In the genomic region with DNA sequence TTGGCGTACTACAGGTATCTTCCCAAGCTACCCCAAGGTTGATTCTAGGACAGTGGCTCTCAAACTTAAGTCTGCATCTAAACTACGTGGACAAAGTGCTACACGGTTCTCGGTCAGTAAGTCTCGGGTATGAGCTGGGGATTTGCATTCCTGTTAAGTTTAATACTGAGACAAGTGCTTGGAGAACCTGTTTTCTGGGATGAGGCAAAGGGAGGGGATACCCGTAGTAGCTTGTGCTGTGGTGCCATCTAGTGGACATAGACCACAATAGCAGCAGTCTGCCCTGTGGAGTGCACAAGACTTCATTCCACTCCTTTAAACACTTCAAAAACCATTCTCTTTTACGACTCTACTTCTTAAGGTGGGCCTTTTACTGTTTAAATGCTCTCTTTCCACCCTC, we compare ENCODE assay signal across 9 mouse cellular contexts. TPM values are rescaled to one million over a fixed set of nuclear protein-coding genes. Genes with fewer than 3 reads are reported as not detected.
A peak's percentile ranks its signal among the peaks of the same experiment; 100 is the strongest.
DNase-seq lines count a peak whose midpoint lies in the region; ATAC-seq and TF ChIP-seq lines count a peak whose summit lies in the region.
"Had no signal": no experiment of that assay in that cellular context is flagged by ENCODE, and none has a peak within 500 bp of the region (broad histone marks: within the 10 kb centered on the region; RNA-seq: fewer than 3 reads in every experiment).

No protein-coding gene starts in this region.

- H3K79me2 ChIP-seq in C2C12 (ENCODE audit: control insufficient read depth, insufficient read depth): no peaks in the 10 kb centered on the region

- peak; percentile 45 for TF ChIP-seq CTCF in C2C12 (IDR thresholded peaks at IDR 0.05; ENCODE audit: control insufficient read depth, insufficient read depth, insufficient read length)
- peak; percentile 75; the same call in 1 of the 2 replicates for TF ChIP-seq CTCF in testis, adult 2 months (IDR thresholded peaks at IDR 0.05; ENCODE audit: control insufficient read depth, insufficient read depth, insufficient replicate concordance, low read depth, low read length)

- no peaks in the 10 kb centered on the region for H3K79me3 ChIP-seq in C2C12 (ENCODE audit: low read depth)

- H3K36me3 ChIP-seq in C2C12 (ENCODE audit: control insufficient read depth, insufficient read depth): no peaks in the 10 kb centered on the region
- no peaks in the 10 kb centered on the region for H3K36me3 ChIP-seq in limb, embryonic 11.5 days (ENCODE audit: control insufficient read depth, insufficient read depth, low read length)
- H3K36me3 ChIP-seq in midbrain, embryonic 16.5 days (ENCODE audit: control insufficient read depth, insufficient read depth, low read length): no peaks in the 10 kb centered on the region
- no peaks in the 10 kb centered on the region for H3K36me3 ChIP-seq in testis, adult 2 months (ENCODE audit: control insufficient read depth, insufficient read depth, low read length)
- H3K36me3 ChIP-seq: liver, embryonic 15.5 days had no signal

- no peak overlapping the region for H3K27ac ChIP-seq in limb, embryonic 11.5 days (replicated peaks; ENCODE audit: low read depth, low read length)
- 0 out of 2 replicates have a peak overlapping the region, but pooled peaks have one; percentile 6 for H3K27ac ChIP-seq in midbrain, embryonic 16.5 days (ENCODE audit: low read length)
- no peak overlapping the region for H3K27ac ChIP-seq in testis, adult 2 months (ENCODE audit: control insufficient read depth, insufficient read depth, low read depth, low read length)
- H3K27ac ChIP-seq: liver, embryonic 15.5 days had no signal

- peak; percentile 91 for DNase-seq in adipocyte (ENCODE audit: low spot score)
- DNase-seq in embryo, embryonic 11.5 days (ENCODE audit: low read depth, low spot score): peak; percentile 78
- peak; percentile 77 for DNase-seq in heart, adult 8-10 months (ENCODE audit: low spot score)
- peak; percentile 74 to 78 for DNase-seq in kidney, adult 8-10 months
- DNase-seq in limb, embryonic 11.5 days (ENCODE audit: low spot score): peak; percentile 85

- H3K4me2 ChIP-seq in limb, embryonic 11.5 days (ENCODE audit: low read depth, severe bottlenecking): peak overlapping the region; percentile 34; the same call in 1 of the 2 replicates
- peak overlapping the region; percentile 59 for H3K4me2 ChIP-seq in midbrain, embryonic 16.5 days (ENCODE audit: low read length)
- H3K4me2 ChIP-seq: liver, embryonic 15.5 days had no signal

- peak overlapping the region; percentile 6 for H3ac ChIP-seq in C2C12 (ENCODE audit: control insufficient read depth, insufficient read length, low read depth)

- 0 out of 2 replicates have a peak, but pooled peaks have one; percentile 45 for ATAC-seq in limb, embryonic 11.5 days (ENCODE audit: insufficient number of reproducible peaks, low FRiP score, low TSS enrichment, low read depth)
- ATAC-seq in midbrain, embryonic 16.5 days: peak; percentile 81

- 1% methylated on average over 7 of the region's 7 CpGs for WGBS in limb, embryonic 11.5 days
- WGBS in midbrain, embryonic 16.5 days: under 1% methylated on average over 7 of the region's 7 CpGs

- H3K4me3 ChIP-seq in C2C12 (ENCODE audit: insufficient read depth, poor library complexity, severe bottlenecking): no peak overlapping the region
- no peak overlapping the region for H3K4me3 ChIP-seq in limb, embryonic 11.5 days (ENCODE audit: low read depth, low read length)
- H3K4me3 ChIP-seq in midbrain, embryonic 16.5 days (ENCODE audit: low read depth, low read length): peak overlapping the region; percentile 18; the same call in 1 of the 2 replicates
- H3K4me3 ChIP-seq in testis, adult 2 months (ENCODE audit: control insufficient read depth, low read depth, low read length): no peak overlapping the region
- H3K4me3 ChIP-seq: liver, embryonic 15.5 days had no signal

- no peak for TF ChIP-seq POLR2A in testis, adult 2 months (IDR thresholded peaks at IDR 0.05; ENCODE audit: control insufficient read depth, low read depth, low read length)

- H3K4me1 ChIP-seq in limb, embryonic 11.5 days (ENCODE audit: control insufficient read depth, insufficient read depth, low read length): peaks cover 11% of the 10 kb centered on the region; the same call in 1 of the 2 replicates
- peaks cover 20% of the 10 kb centered on the region for H3K4me1 ChIP-seq in midbrain, embryonic 16.5 days (ENCODE audit: control insufficient read depth, insufficient read depth, low read length)
- peaks cover 7% of the 10 kb centered on the region; the same call in 1 of the 2 replicates for H3K4me1 ChIP-seq in testis, adult 2 months (ENCODE audit: control insufficient read depth, insufficient read depth, low read length)
- H3K4me1 ChIP-seq: liver, embryonic 15.5 days had no signal

- H3K9me3 ChIP-seq in limb, embryonic 11.5 days (ENCODE audit: control insufficient read depth, low read length): no peaks in the 10 kb centered on the region
- no peaks in the 10 kb centered on the region for H3K9me3 ChIP-seq in midbrain, embryonic 16.5 days (replicated peaks; ENCODE audit: control insufficient read depth, low read length, poor library complexity, severe bottlenecking)
- H3K9me3 ChIP-seq: liver, embryonic 15.5 days had no signal

- H3K9ac ChIP-seq in limb, embryonic 11.5 days (ENCODE audit: low read length): no peak overlapping the region
- peak overlapping the region; percentile 31; the same call in 1 of the 2 replicates for H3K9ac ChIP-seq in midbrain, embryonic 16.5 days (ENCODE audit: low read depth, low read length)
- H3K9ac ChIP-seq: liver, embryonic 15.5 days had no signal

- H3K27me3 ChIP-seq in C2C12 (ENCODE audit: control insufficient read depth, insufficient read depth, insufficient read length): no peaks in the 10 kb centered on the region
- H3K27me3 ChIP-seq in limb, embryonic 11.5 days (ENCODE audit: control insufficient read depth, insufficient read depth, low read length): peaks cover 7% of the 10 kb centered on the region; the same call in 1 of the 2 replicates
- no peaks in the 10 kb centered on the region for H3K27me3 ChIP-seq in midbrain, embryonic 16.5 days (ENCODE audit: control insufficient read depth, insufficient read depth, low read depth, low read length)
- no peaks in the 10 kb centered on the region for H3K27me3 ChIP-seq in testis, adult 2 months (ENCODE audit: control insufficient read depth, insufficient read depth, low read length)

TF ChIP-seq in C2C12, 6 proteins besides CTCF, POLR2A, EP300 and RAD21:
- TF ChIP-seq MYOG (IDR thresholded peaks at IDR 0.05; ENCODE audit: control insufficient read depth, extremely low read depth, insufficient read length) (no peak), CEBPB (IDR thresholded peaks at IDR 0.05; ENCODE audit: low read depth) (no peak), FOSL1 (IDR thresholded peaks at IDR 0.05; ENCODE audit: insufficient read depth, low read length, poor library complexity, severe bottlenecking) (no peak), MYOD1 (IDR thresholded peaks at IDR 0.05; ENCODE audit: control insufficient read depth, insufficient read length, low read depth) (no peak), MAX (IDR thresholded peaks at IDR 0.05) (no peak), USF1 (IDR thresholded peaks at IDR 0.05; ENCODE audit: low read depth) (no peak)

RNA-seq across cellular contexts. Expression of a gene that starts 41.4 kb away (rescaled TPM):
- 24.8 TPM for polyA plus RNA-seq in C2C12 (2012; fragmentation: generic; extraction: Trizol)
- 100 to 1,000 TPM; 113 to 148 (median 138) TPM for total RNA-seq in heart, adult 8-10 months (2022)
- 9.8 and 11.3 TPM in 2 replicates for polyA plus RNA-seq in limb, embryonic 11.5 days (2014; fragmentation: Nextera tagmentation; extraction: Ambion mirVana)
- polyA plus RNA-seq in midbrain, embryonic 16.5 days (2015; fragmentation: Nextera tagmentation; extraction: Ambion mirVana): 31.2 and 33.3 TPM in 2 replicates
- polyA plus RNA-seq in testis, adult 2 months (2012; rRNA removed): 535 and 558 TPM in 2 replicates

Comparison
In these comparisons a context has a peak if more than half of its experiments do, and no peak if none do; other contexts are left out.
1. RNA of a gene that starts 41.4 kb away (polyA plus RNA-seq): 535 to 558 TPM in testis, adult 2 months; 31.2 to 33.3 TPM in midbrain, embryonic 16.5 days, 24.8 TPM in C2C12 (single experiment) and 9.8 to 11.3 TPM in limb, embryonic 11.5 days; every median in the first group is over 10 times any median in the second.
2. Peak in every context shown above with its lines, with median percentiles within 50 percentile points of each other: DNase-seq.